In the genomic region with DNA sequence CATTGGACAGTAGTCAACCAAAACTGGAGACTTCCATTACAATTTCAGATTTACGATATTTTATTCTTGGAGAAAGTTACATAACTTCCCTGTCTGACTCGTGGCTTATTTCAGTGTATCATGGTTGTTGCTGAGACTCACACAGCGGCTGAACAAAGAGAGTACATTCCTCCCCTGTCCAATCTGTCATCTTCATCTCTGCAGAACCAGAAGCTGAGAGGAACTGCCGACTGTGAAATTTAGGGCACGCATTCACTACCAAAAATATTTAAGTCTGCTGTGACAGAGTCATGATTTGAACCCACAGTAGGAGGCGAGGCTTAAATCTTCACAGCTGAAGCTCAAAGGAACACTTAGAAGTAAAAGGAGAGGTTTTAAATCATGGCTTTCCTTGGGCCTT, we compare ENCODE assay signal across 22 mouse cellular contexts.
DNase-seq lines count a peak whose midpoint lies in the region; ATAC-seq and TF ChIP-seq lines count a peak whose summit lies in the region.
"Had no signal": no experiment of that assay in that cellular context is flagged by ENCODE, and none has a peak within 500 bp of the region (broad histone marks: within the 10 kb centered on the region; RNA-seq: fewer than 3 reads in every experiment).

No protein-coding gene starts in this region.

- TF ChIP-seq EP300 in stomach, postnatal 0 days (optimal IDR thresholded peaks at IDR 0.05): no peak

- H3K4me2 ChIP-seq in stomach, postnatal 0 days (replicated peaks; ENCODE audit: low read depth): no peak overlapping the region
- H3K4me2 ChIP-seq: embryonic facial prominence, embryonic 13.5 days; heart, embryonic 12.5 days; liver, embryonic 12.5 days; lung, embryonic 15.5 days; midbrain, embryonic 13.5 days; neural tube, embryonic 15.5 days had no signal

- no peaks in the 10 kb centered on the region for H3K36me3 ChIP-seq in stomach, postnatal 0 days (ENCODE audit: control insufficient read depth, insufficient read depth, low read length)
- H3K36me3 ChIP-seq: embryonic facial prominence, embryonic 13.5 days; heart, embryonic 12.5 days; liver, embryonic 12.5 days; lung, embryonic 15.5 days; neural tube, embryonic 15.5 days had no signal

- peaks cover 3% of the 10 kb centered on the region; the same call in 1 of the 2 replicates for H3K4me1 ChIP-seq in stomach, postnatal 0 days (replicated peaks; ENCODE audit: control insufficient read depth, insufficient read depth)

- no peak for TF ChIP-seq CTCF in stomach, postnatal 0 days (IDR thresholded peaks at IDR 0.05; ENCODE audit: low read depth)

- H3K27ac ChIP-seq in stomach, postnatal 0 days (replicated peaks): no peak overlapping the region
- H3K27ac ChIP-seq: embryonic facial prominence, embryonic 13.5 days; gastrocnemius, adult 2 months; liver, embryonic 12.5 days; lung, embryonic 15.5 days; macrophage; midbrain, embryonic 13.5 days; neural tube, embryonic 15.5 days had no signal

- H3K27me3 ChIP-seq in stomach, postnatal 0 days (ENCODE audit: control insufficient read depth, insufficient read depth, low read length): no peaks in the 10 kb centered on the region
- H3K27me3 ChIP-seq: embryonic facial prominence, embryonic 13.5 days; heart, embryonic 12.5 days; liver, embryonic 12.5 days; lung, embryonic 15.5 days; midbrain, embryonic 13.5 days; neural tube, embryonic 15.5 days had no signal

- ATAC-seq in stomach, postnatal 0 days (ENCODE audit: low FRiP score, low TSS enrichment): no peak
- ATAC-seq: liver, embryonic 12.5 days; midbrain, embryonic 13.5 days had no signal

- no peak overlapping the region for H3K9ac ChIP-seq in stomach, postnatal 0 days (ENCODE audit: low read length)
- H3K9ac ChIP-seq: embryonic facial prominence, embryonic 13.5 days; heart, embryonic 12.5 days; liver, embryonic 12.5 days; lung, embryonic 15.5 days; midbrain, embryonic 13.5 days; neural tube, embryonic 15.5 days had no signal

- peak; percentile 78 to 80 for DNase-seq in frontal cortex, adult 2 months (ENCODE audit: extremely low spot score in 1 of 2, low spot score in 1 of 2)
- no peak for DNase-seq in frontal cortex, postnatal 10 days (ENCODE audit: low spot score in 2 of 2)
- peak; percentile 16 for DNase-seq in retina, embryonic 14.5 days (ENCODE audit: low spot score)
- no peak for DNase-seq in retina, postnatal 1 day
- DNase-seq in layer of hippocampus, postnatal 36 days: peak; percentile 27 to 45
- DNase-seq in telencephalon, adult 2 months (ENCODE audit: low read depth, low spot score): peak; percentile 92
- no peak for DNase-seq in stomach, postnatal 0 days (ENCODE audit: low spot score)
- DNase-seq in embryo, embryonic 10.5 days (ENCODE audit: low spot score): no peak
- DNase-seq: adrenal gland, postnatal 25 days; B cell, adult 2 months; cerebellum, adult 8-10 months; gastrocnemius, adult 2 months; kidney, adult 18-20 months; kidney, postnatal 36 days had no signal

- H3K4me3 ChIP-seq in stomach, postnatal 0 days (ENCODE audit: low read depth, low read length): no peak overlapping the region
- H3K4me3 ChIP-seq: embryonic facial prominence, embryonic 13.5 days; gastrocnemius, adult 2 months; heart, embryonic 12.5 days; liver, embryonic 12.5 days; lung, embryonic 15.5 days; midbrain, embryonic 13.5 days; myocyte; neural tube, embryonic 15.5 days had no signal

- 54% methylated on average over 6 of the region's 6 CpGs for WGBS in stomach, postnatal 0 days

- H3K9me3 ChIP-seq in stomach, postnatal 0 days (ENCODE audit: control insufficient read depth, low read length): no peaks in the 10 kb centered on the region
- H3K9me3 ChIP-seq: embryonic facial prominence, embryonic 13.5 days; heart, embryonic 12.5 days; liver, embryonic 12.5 days; lung, embryonic 15.5 days; midbrain, embryonic 13.5 days; neural tube, embryonic 15.5 days had no signal

Comparison
In these comparisons a context has a peak if more than half of its experiments do, and no peak if none do; other contexts are left out.
1. DNase-seq: peak in frontal cortex, adult 2 months (2 of 2), retina, embryonic 14.5 days (single experiment), layer of hippocampus, postnatal 36 days (2 of 2) and telencephalon, adult 2 months (single experiment); none in frontal cortex, postnatal 10 days (0 of 2), retina, postnatal 1 day (single experiment), stomach, postnatal 0 days (single experiment) and embryo, embryonic 10.5 days (single experiment).